Mouse (Mus musculus): Measurements from ENCODE around the gene Cdhr2. TPM values are rescaled to one million over a fixed set of nuclear protein-coding genes. Genes with fewer than 3 reads are reported as not detected.
A peak's percentile ranks its signal among the peaks of the same experiment; 100 is the strongest.

Gene Cdhr2
- total and polyA plus RNA-seq, 3 experiments, result not detected

DNA sequence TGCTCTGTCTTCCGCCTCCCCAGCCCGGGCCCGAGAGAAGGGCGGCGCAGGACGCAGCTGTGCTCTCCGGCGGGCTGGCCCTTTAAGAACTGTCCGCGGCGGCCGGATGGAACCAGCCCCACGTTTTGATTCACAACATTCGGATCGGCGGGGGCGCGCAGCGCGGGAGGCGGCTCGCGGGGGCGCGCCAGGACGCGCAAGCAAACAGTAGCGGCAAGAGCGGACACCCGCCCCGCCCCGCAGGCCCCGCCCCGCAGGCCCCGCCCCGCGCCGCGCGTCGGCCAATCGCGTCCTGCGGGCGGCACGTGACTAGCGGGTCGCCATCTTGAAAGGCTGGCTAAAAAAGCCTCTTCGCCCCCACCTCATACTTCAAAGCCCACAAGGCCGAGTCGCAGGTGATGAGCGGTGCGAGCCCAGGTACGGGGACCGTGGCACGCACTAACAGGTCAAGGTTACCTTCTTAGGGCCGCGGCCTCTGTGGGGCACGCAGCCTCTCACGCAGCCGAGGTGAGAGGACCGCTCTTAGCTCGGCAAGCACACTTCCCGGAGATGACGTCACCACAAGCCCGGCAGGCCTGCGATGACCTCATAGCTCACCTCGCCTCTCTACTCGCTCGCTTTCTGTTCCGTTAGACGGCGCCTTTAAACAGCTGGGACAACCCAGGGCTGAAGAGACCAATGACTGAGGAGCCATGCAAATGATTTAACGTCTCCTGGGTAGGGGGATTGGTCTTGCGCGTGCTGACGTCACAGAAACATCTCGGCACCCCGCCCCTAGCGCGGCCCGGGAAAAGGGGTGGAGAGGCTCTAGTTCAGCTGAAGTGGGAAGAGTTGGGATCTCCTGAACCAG lies 13.5 kb upstream of the Cdhr2 start (continued):
- no peak for TF ChIP-seq RAD21 (IDR thresholded peaks at IDR 0.05; ENCODE audit: low read depth, low read length)
- no peak for TF ChIP-seq MYB (IDR thresholded peaks at IDR 0.05; ENCODE audit: low read depth, low read length)
- TF ChIP-seq RCOR1 (IDR thresholded peaks at IDR 0.05; ENCODE audit: low read depth, low read length), result peak; percentile 50; the same call in 1 of the 2 replicates
- no peak for TF ChIP-seq GATA1 (IDR thresholded peaks at IDR 0.05; ENCODE audit: low read depth, low read length)
- TF ChIP-seq ZC3H11A (IDR thresholded peaks at IDR 0.05; ENCODE audit: low read depth, low read length), result no peak
- TF ChIP-seq ETS1 (IDR thresholded peaks at IDR 0.05; ENCODE audit: low read depth, low read length), result peak; percentile 94
- TF ChIP-seq EP300 (IDR thresholded peaks at IDR 0.05; ENCODE audit: low read depth in 1 of 2, low read length in 2 of 2), result 0 out of 4 replicates have a peak, but pooled peaks of 1 of the 2 experiments have one; percentile 17
- TF ChIP-seq USF2 (IDR thresholded peaks at IDR 0.05; ENCODE audit: borderline replicate concordance in 1 of 2, insufficient read depth in 1 of 2, low read depth in 1 of 2, low read length in 2 of 2), result peak; percentile 45 to 79
- TF ChIP-seq POLR2AphosphoS2 (IDR thresholded peaks at IDR 0.05; ENCODE audit: low read length), result peak; percentile 58
- no peak for TF ChIP-seq MAFK (IDR thresholded peaks at IDR 0.05; ENCODE audit: borderline replicate concordance, low read depth, low read length)
- no peak for TF ChIP-seq ZKSCAN1 (IDR thresholded peaks at IDR 0.05; ENCODE audit: low read depth, low read length)
- peak; percentile 65 for TF ChIP-seq ZMIZ1 (IDR thresholded peaks at IDR 0.05; ENCODE audit: low read depth, low read length)
- TF ChIP-seq TCF12 (IDR thresholded peaks at IDR 0.05; ENCODE audit: low read depth, low read length), result no peak
- no peak; the same call in 1 of the 2 replicates for TF ChIP-seq MXI1 (IDR thresholded peaks at IDR 0.05; ENCODE audit: low read depth, low read length)

DNA sequence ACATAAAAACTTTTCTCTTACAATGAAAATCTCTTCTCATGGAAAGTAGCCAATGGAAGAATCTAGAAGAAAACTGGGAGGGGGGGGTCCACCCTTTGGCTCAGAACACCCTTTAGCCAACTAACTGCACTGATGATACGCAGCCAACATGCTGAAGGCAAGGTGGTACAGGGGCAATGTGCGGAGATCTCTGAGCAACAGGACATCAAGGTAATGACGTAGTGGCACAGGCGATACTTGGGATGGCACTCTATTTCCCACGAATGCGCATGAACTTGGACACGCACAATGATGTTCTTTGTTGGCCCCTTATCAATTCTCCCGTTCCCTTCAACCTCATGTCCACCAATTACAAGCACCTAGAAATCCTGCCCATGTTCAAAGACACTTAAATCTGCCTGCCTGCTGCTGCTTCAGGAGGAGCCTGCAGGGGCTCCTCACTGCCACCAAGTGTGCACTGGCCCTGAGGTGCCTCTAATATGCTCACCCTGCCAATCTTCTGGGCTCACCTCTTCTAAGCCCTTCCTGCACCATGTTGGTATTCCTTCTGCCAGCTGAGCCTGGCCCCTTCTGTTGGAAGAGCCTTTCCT lies 11.0 kb upstream of the Cdhr2 start:
- Histone ChIP-seq H3K4me3 (ENCODE audit: control insufficient read depth in 1 of 2, insufficient read depth in 1 of 2, low read depth in 2 of 2, low read length in 2 of 2) (no peak overlapping the region), H3K79me2 (ENCODE audit: control insufficient read depth, insufficient read depth, low read length, poor library complexity) (peaks cover 55% of the 10 kb centered on the region), H3K27me3 (ENCODE audit: control insufficient read depth in 1 of 2, insufficient read depth in 2 of 2, low read length in 2 of 2) (no peaks in the 10 kb centered on the region), H3K9me3 (replicated peaks; ENCODE audit: insufficient read depth, low read length) (no peaks in the 10 kb centered on the region), H3K36me3 (ENCODE audit: control insufficient read depth in 1 of 2, insufficient read depth in 2 of 2, low read length in 2 of 2) (peaks cover 0 to 31% of the 10 kb centered on the region in 2 experiments; a peak in 2 of 4 replicates), H3K27ac (ENCODE audit: control insufficient read depth, low read depth, low read length) (no peak overlapping the region), H3K4me1 (ENCODE audit: control insufficient read depth in 1 of 2, insufficient read depth in 2 of 2, low read length in 2 of 2) (peaks cover 5 to 40% of the 10 kb centered on the region in 2 experiments), H3K9ac (ENCODE audit: control insufficient read depth, low read depth, low read length, poor library complexity, severe bottlenecking) (no peak overlapping the region)
- TF ChIP-seq MXI1 (IDR thresholded peaks at IDR 0.05; ENCODE audit: low read depth, low read length), result no peak
- TF ChIP-seq TCF12 (IDR thresholded peaks at IDR 0.05; ENCODE audit: low read depth, low read length), result no peak
- TF ChIP-seq CTCF (IDR thresholded peaks at IDR 0.05 in 2 of 3, conservative IDR thresholded peaks at IDR 0.05 in 1 of 3; ENCODE audit: control insufficient read depth in 1 of 3, insufficient read depth in 1 of 3, low read depth in 2 of 3, low read length in 3 of 3, poor library complexity in 1 of 3, severe bottlenecking in 1 of 3), result no peak
- TF ChIP-seq MAFK (IDR thresholded peaks at IDR 0.05; ENCODE audit: borderline replicate concordance, low read depth, low read length), result no peak
- no peak for TF ChIP-seq POLR2AphosphoS5 (IDR thresholded peaks at IDR 0.05; ENCODE audit: borderline replicate concordance, low read depth, low read length)
- TF ChIP-seq SMC3 (IDR thresholded peaks at IDR 0.05; ENCODE audit: low read depth, low read length), result no peak
- no peak for TF ChIP-seq CHD2 (IDR thresholded peaks at IDR 0.05; ENCODE audit: low read length)
- no peak for TF ChIP-seq ETS1 (IDR thresholded peaks at IDR 0.05; ENCODE audit: low read depth, low read length)
- TF ChIP-seq ZC3H11A (IDR thresholded peaks at IDR 0.05; ENCODE audit: low read depth, low read length), result no peak
- no peak for TF ChIP-seq USF1 (IDR thresholded peaks at IDR 0.05; ENCODE audit: low read depth, low read length)
- TF ChIP-seq USF2 (IDR thresholded peaks at IDR 0.05; ENCODE audit: borderline replicate concordance in 1 of 2, insufficient read depth in 1 of 2, low read depth in 1 of 2, low read length in 2 of 2), result no peak
- no peak for TF ChIP-seq ELF1 (IDR thresholded peaks at IDR 0.05; ENCODE audit: low read depth, low read length)
- no peak for TF ChIP-seq POLR2AphosphoS2 (IDR thresholded peaks at IDR 0.05; ENCODE audit: low read length)
- TF ChIP-seq MAZ (IDR thresholded peaks at IDR 0.05; ENCODE audit: low read depth, low read length), result no peak
- TF ChIP-seq GABPA (IDR thresholded peaks at IDR 0.05; ENCODE audit: low read depth, low read length), result no peak
- no peak for TF ChIP-seq RCOR1 (IDR thresholded peaks at IDR 0.05; ENCODE audit: low read depth, low read length)
- TF ChIP-seq UBTF (IDR thresholded peaks at IDR 0.05; ENCODE audit: borderline replicate concordance, insufficient read depth, low read depth, low read length), result no peak
- DNase-seq (ENCODE audit: low read depth, low spot score), result no peak

Data from MEL (cell line).